Mouse (Mus musculus) heart, embryonic 11.5 days (tissue): ENCODE measurements around the gene Grm8. TPM values are rescaled to one million over a fixed set of nuclear protein-coding genes. Genes with fewer than 3 reads are reported as not detected.
"Not testable (repeated sequence)": the region's sequence is repeated elsewhere in the genome, so short reads cannot be mapped to it uniquely, and the experiment has no call there.

ENCODE experiments used
- ATAC-seq: fragments of 200-750 bp; cut with Nextera tagmentation; replicated peaks from 2 replicates; pipeline ENCODE4 v1.8.0; 2017; ENCODE audit warnings: moderate library complexity; ENCODE audit not compliant: insufficient number of reproducible peaks, low FRiP score, low TSS enrichment
- H3K27ac ChIP-seq: fragments of 300-500 bp; sonication (generic); 2 replicates; pipeline ENCODE4 v1.5.1; 2014; ENCODE audit warnings: mild to moderate bottlenecking, low read depth, low read length
- H3K27me3 ChIP-seq: fragments of 300-500 bp; sonication (generic); 2 replicates; pipeline ENCODE4 v1.6.1; 2014; ENCODE audit warnings: mild to moderate bottlenecking, low read length, mixed read lengths; ENCODE audit not compliant: control insufficient read depth, insufficient read depth
- H3K36me3 ChIP-seq: fragments of 300-500 bp; sonication (generic); 2 replicates; pipeline ENCODE4 v1.6.1; 2014; ENCODE audit warnings: mild to moderate bottlenecking, low read length, moderate library complexity, mixed read lengths; ENCODE audit not compliant: control insufficient read depth, insufficient read depth
- H3K4me1 ChIP-seq: fragments of 300-500 bp; sonication (generic); 2 replicates; pipeline ENCODE4 v1.6.1; 2014; ENCODE audit warnings: low read length; ENCODE audit not compliant: control insufficient read depth, insufficient read depth
- H3K4me2 ChIP-seq: fragments of 300-500 bp; sonication (generic); 2 replicates; pipeline ENCODE4 v1.6.1; 2014; ENCODE audit warnings: mild to moderate bottlenecking, moderate library complexity
- H3K4me3 ChIP-seq: fragments of 300-500 bp; sonication (generic); 2 replicates; pipeline ENCODE4 v1.5.1; 2014; ENCODE audit warnings: low read depth, low read length
- H3K9ac ChIP-seq: fragments of 300-500 bp; sonication (generic); 2 replicates; pipeline ENCODE4 v1.6.1; 2014; ENCODE audit warnings: mild to moderate bottlenecking, low read depth, low read length, moderate library complexity
- H3K9me3 ChIP-seq: fragments of 300-500 bp; sonication (generic); replicated peaks from 2 replicates; pipeline ENCODE4 v1.6.1; 2016; ENCODE audit warnings: low read length; ENCODE audit not compliant: control insufficient read depth
- WGBS: fragments of 180-500 bp; shearing (Covaris S2); extraction: QIAGEN DNeasy Blood & Tissue Kit; methylation state at CpG from one replicate; pipeline ENCODE4 v1.1.7; 2014; ENCODE audit not compliant: insufficient replicate concordance; 5-methylcytosine and 5-hydroxymethylcytosine counted together
- polyA plus RNA-seq: library from polyadenylated mRNA; unstranded; fragments of >200 nt; fragmentation: Nextera tagmentation; extraction: Ambion mirVana; gene quantifications from 2 replicates; pipeline ENCODE4 v1.2.1, GENCODE M21; 2014

Grm8 gene
- polyA plus RNA-seq, 1 experiment from 2014 or later, result 0.07 TPM

DNA sequence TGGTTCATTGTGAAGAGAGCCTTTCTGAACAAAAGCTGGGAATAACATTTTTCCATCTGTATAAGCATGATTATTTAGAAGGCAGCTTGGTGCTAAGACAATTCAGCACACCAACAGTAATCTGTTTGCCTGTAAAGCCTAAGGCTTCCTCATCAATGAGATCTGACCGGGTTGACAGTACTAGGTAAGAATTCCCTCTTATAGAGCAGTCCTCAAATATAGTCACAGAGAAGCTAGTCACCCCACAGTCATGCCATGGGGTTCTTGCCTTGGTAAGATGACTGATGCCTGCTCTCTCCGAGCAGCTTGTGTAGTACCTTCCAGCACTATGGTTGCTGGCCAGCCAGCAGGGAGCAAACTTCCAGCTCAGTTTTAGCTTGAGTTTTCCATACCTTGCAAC, 246.6 kb downstream of the Grm8 start:
- H3K4me3 ChIP-seq, result no peak overlapping the region
- no peak overlapping the region for H3K4me2 ChIP-seq
- no peak overlapping the region for H3K9ac ChIP-seq
- no peaks in the 10 kb centered on the region for H3K36me3 ChIP-seq
- no peaks in the 10 kb centered on the region for H3K9me3 ChIP-seq
- H3K27me3 ChIP-seq, result no peaks in the 10 kb centered on the region
- no peak for ATAC-seq
- no peaks in the 10 kb centered on the region for H3K4me1 ChIP-seq
- WGBS, result 74% methylated on average over 2 of the region's 2 CpGs
- H3K27ac ChIP-seq, result no peak overlapping the region

DNA sequence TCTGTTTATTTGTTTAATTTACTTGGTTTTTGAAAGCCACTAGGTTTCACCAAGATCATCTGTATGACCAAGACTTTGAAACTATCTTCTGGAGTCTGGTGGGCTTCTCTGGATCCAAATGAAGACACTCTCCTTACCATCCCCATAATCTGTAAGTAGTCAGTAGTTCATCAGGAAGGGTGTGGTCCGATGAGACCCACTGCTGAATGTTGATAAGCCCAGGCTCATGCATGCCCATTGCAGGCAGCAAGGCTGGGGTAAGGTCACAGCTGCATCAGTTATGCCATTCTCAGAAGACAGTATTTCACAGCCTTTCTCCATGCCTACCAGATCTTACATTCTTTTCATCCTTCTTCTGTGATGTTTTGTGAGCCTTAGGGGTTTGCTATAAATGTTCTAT, 247.1 kb downstream of the Grm8 start:
- WGBS, result 69% methylated on average over 1 of the region's 1 CpGs
- Histone ChIP-seq H3K27ac (no peak overlapping the region), H3K9me3 (no peaks in the 10 kb centered on the region), H3K4me2 (no peak overlapping the region), H3K4me1 (no peaks in the 10 kb centered on the region), H3K27me3 (no peaks in the 10 kb centered on the region), H3K9ac (no peak overlapping the region), H3K36me3 (no peaks in the 10 kb centered on the region), H3K4me3 (no peak overlapping the region)
- ATAC-seq, result no peak

DNA sequence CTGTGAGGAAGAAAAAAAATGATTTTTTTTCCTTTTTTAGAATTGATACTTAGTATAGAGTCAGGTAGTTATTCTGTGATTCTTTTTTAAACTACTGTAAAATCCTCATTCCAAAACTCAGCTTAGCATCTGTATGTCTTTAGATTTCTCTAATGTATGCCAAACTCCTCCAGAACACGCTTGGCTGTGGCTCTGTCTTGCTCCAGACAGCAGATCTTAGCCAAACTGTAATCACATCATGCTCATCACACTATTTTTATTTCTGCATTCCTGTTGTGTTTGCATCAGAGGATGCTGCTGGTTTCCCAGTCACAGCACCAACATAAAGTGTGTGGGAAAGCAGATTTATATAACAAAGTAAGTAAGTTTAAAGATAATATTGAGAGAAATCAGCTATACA, 249.2 kb downstream of the Grm8 start:
- Histone ChIP-seq H3K36me3 (no peaks in the 10 kb centered on the region), H3K27me3 (no peaks in the 10 kb centered on the region), H3K27ac (no peak overlapping the region), H3K4me1 (no peaks in the 10 kb centered on the region), H3K9ac (no peak overlapping the region), H3K4me3 (no peak overlapping the region), H3K4me2 (no peak overlapping the region), H3K9me3 (no peaks in the 10 kb centered on the region)
- no peak for ATAC-seq
- 74% methylated on average over 1 of the region's 1 CpGs for WGBS

DNA sequence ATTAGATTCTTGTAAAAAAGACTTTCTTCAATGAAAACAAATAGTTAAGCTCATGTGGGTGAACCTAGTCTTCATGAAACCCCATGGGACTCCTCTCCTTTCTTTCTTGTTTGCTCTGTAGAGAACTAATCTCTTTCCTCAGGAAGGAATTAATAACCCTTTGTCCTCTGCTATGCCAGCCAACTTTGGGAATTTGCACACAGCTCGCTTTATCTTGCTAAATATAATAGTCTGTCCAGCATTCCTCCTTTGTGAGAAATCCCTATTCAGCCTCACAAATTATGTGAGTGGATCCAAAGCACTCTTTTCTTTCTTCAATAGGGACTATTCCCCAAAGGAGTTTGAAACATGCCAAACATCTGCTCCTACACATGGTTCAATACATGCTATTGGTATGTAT, 285.3 kb downstream of the Grm8 start:
- 52% methylated on average over 1 of the region's 1 CpGs for WGBS
- H3K9ac ChIP-seq, result no peak overlapping the region
- no peak overlapping the region for H3K4me2 ChIP-seq
- no peaks in the 10 kb centered on the region for H3K9me3 ChIP-seq
- no peak for ATAC-seq
- no peak overlapping the region for H3K27ac ChIP-seq
- H3K4me3 ChIP-seq, result no peak overlapping the region
- no peaks in the 10 kb centered on the region for H3K4me1 ChIP-seq
- H3K27me3 ChIP-seq, result no peaks in the 10 kb centered on the region
- no peaks in the 10 kb centered on the region for H3K36me3 ChIP-seq

DNA sequence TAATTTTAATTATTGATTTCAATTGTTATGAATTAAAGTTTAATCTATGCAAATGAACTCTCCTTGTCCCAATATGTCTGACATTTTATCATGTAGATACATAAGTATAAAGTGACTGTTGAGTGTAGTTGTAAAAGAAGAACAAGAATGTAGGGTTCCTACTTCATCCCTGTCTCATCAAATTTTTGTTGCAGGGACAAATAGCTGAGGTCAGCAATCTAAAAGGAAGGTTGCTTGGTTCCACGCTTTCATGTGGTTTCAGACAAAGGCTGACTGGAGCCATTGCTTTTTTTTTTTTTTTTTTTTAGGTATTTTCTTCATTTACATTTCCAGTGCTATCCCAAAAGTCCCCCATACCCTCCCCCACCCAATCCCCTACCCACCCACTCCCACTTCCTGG, 298.8 kb downstream of the Grm8 start:
- no peaks in the 10 kb centered on the region for H3K9me3 ChIP-seq
- ATAC-seq, result no peak
- H3K4me2 ChIP-seq, result no peak overlapping the region
- no peaks in the 10 kb centered on the region for H3K4me1 ChIP-seq
- no peaks in the 10 kb centered on the region for H3K36me3 ChIP-seq
- no peaks in the 10 kb centered on the region for H3K27me3 ChIP-seq
- H3K27ac ChIP-seq, result no peak overlapping the region
- WGBS, result 90% methylated on average over 1 of the region's 1 CpGs
- H3K4me3 ChIP-seq, result no peak overlapping the region
- no peak overlapping the region for H3K9ac ChIP-seq

DNA sequence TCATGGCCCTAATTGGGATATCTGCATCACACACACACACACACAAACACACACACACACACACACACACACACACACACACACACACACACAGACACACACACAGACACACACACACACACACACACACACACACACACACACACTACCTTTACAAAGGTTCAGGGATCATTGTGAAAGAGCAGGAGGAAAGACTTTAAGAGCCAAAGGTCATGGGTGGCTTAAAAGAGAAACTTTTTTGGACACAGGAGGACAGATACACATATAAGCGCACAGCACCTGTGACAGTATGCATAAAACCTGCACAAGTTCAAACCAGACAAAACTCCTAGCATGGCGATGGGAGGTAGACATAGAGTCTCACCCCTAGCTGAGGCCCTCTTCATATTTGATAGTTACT, 315.2 kb downstream of the Grm8 start:
- H3K27ac ChIP-seq, H3K4me2 ChIP-seq, H3K9ac ChIP-seq, H3K4me1 ChIP-seq, H3K9me3 ChIP-seq, H3K4me3 ChIP-seq, ATAC-seq, H3K27me3 ChIP-seq, H3K36me3 ChIP-seq: not testable (repeated sequence)
- WGBS, result 86% methylated on average over 2 of the region's 2 CpGs

DNA sequence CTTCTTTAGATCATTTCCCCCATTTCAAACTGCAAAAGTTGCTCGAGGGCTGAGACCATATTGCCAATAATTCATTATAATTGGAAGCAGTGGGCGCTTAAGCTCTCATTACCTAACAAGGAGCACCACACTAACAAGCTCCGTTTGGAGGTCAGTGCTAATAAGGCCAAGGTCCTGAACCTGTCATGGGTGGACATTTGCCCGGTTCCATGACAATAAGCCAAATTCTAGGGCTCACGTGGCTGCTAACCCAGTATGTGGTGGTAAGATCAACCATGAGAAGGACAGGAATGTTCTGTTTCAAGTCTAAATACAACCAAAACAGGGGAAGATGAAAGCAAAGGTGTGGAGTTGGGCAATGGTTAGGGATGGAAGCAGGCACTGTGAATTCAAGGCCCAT, 322.2 kb downstream of the Grm8 start:
- no peaks in the 10 kb centered on the region for H3K27me3 ChIP-seq
- H3K4me2 ChIP-seq, result no peak overlapping the region
- H3K4me1 ChIP-seq, result no peaks in the 10 kb centered on the region
- 74% methylated on average over 5 of the region's 5 CpGs for whole genome bisulfite sequencing
- no peaks in the 10 kb centered on the region for H3K36me3 ChIP-seq
- no peak overlapping the region for H3K4me3 ChIP-seq
- no peak for ATAC-seq
- H3K9ac ChIP-seq, result no peak overlapping the region
- H3K9me3 ChIP-seq, result no peaks in the 10 kb centered on the region
- no peak overlapping the region for H3K27ac ChIP-seq

DNA sequence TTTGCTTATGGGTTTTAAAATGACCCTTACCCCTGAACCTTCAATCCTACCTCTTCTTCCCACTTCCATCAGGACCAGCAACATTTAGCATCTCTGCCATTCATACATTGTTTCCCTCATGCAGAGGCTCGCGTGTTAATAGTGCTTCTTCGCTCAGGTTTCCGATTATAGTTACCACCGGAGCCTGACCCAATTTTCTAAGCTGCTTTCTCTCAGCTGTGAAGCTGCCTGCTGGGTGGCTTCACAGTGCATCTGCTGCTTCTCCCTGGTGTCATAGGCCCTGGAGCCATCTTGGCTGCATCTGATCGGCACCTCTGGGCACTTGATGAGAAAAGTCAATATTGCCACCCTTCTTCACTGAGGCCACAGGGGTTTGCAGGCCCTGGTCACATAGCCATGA, 325.0 kb downstream of the Grm8 start:
- 74% methylated on average over 6 of the region's 6 CpGs for WGBS
- no peak for ATAC-seq
- Histone ChIP-seq H3K4me1 (no peaks in the 10 kb centered on the region), H3K36me3 (no peaks in the 10 kb centered on the region), H3K4me2 (no peak overlapping the region), H3K9me3 (no peaks in the 10 kb centered on the region), H3K27ac (no peak overlapping the region), H3K27me3 (no peaks in the 10 kb centered on the region), H3K9ac (no peak overlapping the region), H3K4me3 (no peak overlapping the region)

DNA sequence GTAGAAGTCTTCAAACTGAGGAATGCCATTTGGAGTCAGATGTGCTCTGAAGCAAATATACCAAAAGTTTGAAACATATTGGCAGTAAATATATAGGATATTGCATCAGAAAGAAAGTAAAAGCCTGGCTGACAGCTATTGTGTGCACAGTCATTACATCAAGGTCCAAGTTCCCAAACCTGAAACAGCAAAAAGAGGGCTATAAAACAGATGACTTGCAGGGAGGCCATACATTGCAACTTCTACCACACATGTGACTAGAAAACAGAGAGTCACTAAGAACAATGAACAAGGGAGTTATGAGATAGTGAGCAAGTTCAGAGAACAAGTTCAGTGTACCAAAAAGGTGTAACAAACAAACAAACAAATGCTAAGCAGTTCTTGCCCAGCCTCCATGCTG, 328.2 kb downstream of the Grm8 start:
- Histone ChIP-seq H3K9me3 (no peaks in the 10 kb centered on the region), H3K4me2 (no peak overlapping the region), H3K27ac (no peak overlapping the region), H3K4me3 (no peak overlapping the region), H3K9ac (no peak overlapping the region), H3K4me1 (no peaks in the 10 kb centered on the region), H3K27me3 (no peaks in the 10 kb centered on the region), H3K36me3 (no peaks in the 10 kb centered on the region)
- no peak for ATAC-seq
